Mouse (Mus musculus): ENCODE data around the gene Ywhah.

Gene Ywhah

GRCm38 (mm10) chr5:33052849-33053582, 34.4 kb downstream of the Ywhah start:
- DNase-seq (ENCODE audit: low read depth) = no peak

- no peak for DNase-seq (ENCODE audit: low read depth)
Observed at GRCm38 (mm10) chr5:33056126-33056765, 37.6 kb downstream of the Ywhah start.

- no peak for DNase-seq (ENCODE audit: low read depth)
Observed at GRCm38 (mm10) chr5:33070071-33070470, 51.5 kb downstream of the Ywhah start.

- no peak for DNase-seq (ENCODE audit: low read depth)
Observed at GRCm38 (mm10) chr5:33076490-33077191, 58.0 kb downstream of the Ywhah start.

Measured in NIH3T3 (cell line).